Mouse (Mus musculus): ENCODE measurements around the gene Ece1. TPM values are rescaled to one million over a fixed set of nuclear protein-coding genes. Genes with fewer than 3 reads are reported as not detected.

Ece1 gene
- polyA plus RNA-seq, 2 experiments = 42.4 to 45.7 TPM

DNA sequence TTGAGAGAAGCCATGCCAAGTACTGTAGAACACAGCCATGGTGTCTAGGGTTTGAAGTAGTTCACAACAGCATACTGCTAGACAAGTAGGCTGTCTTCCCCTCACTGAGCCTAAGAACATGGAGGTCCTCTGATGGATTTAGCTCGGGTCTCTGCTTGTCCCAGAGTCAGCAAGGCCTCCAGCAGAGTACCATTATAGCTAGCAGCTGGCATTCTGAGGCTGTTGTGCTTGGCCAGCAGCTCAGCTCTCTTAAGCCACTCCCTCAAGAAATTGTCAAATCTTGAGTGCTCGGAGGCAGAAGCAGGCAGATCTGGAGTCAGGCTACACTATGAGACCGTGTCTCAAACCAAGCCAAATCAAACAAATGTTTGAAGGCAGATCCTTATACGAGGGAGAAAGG is 136.2 kb downstream of the Ece1 start:
- H3K27ac ChIP-seq (replicated peaks; ENCODE audit: low read depth, low read length) = no peak overlapping the region
- DNase-seq (ENCODE audit: low spot score) (no peak), ATAC-seq (ENCODE audit: low FRiP score, low read depth) (no peak)
- no peak for TF ChIP-seq POLR2A (IDR thresholded peaks at IDR 0.05; ENCODE audit: borderline replicate concordance, extremely low read depth, insufficient read depth, insufficient read length)
- H3K27me3 ChIP-seq (ENCODE audit: control insufficient read depth, insufficient read depth, low read length) = no peaks in the 10 kb centered on the region
- H3K4me2 ChIP-seq (replicated peaks; ENCODE audit: low read depth, low read length, severe bottlenecking) = no peak overlapping the region
- peaks cover 53% of the 10 kb centered on the region for H3K36me3 ChIP-seq (ENCODE audit: control insufficient read depth, insufficient read depth, low read length)
- WGBS = 85% methylated on average over 4 of the region's 4 CpGs
- H3K4me3 ChIP-seq (replicated peaks; ENCODE audit: low read length) = no peak overlapping the region
- H3K9me3 ChIP-seq (ENCODE audit: control insufficient read depth, low read length) = no peaks in the 10 kb centered on the region
- H3K4me1 ChIP-seq (ENCODE audit: control insufficient read depth, insufficient read depth, low read length) = peaks cover 25% of the 10 kb centered on the region
- no peak overlapping the region for H3K9ac ChIP-seq (ENCODE audit: low read depth, low read length, severe bottlenecking)

- H3K9ac ChIP-seq (ENCODE audit: low read depth, low read length, severe bottlenecking) = no peak overlapping the region
- no peak for TF ChIP-seq POLR2A (IDR thresholded peaks at IDR 0.05; ENCODE audit: borderline replicate concordance, extremely low read depth, insufficient read depth, insufficient read length)
- peak; percentile 41; the same call in 1 of the 2 replicates for ATAC-seq (ENCODE audit: low FRiP score, low read depth)
- H3K9me3 ChIP-seq (ENCODE audit: control insufficient read depth, low read length) = no peaks in the 10 kb centered on the region
- H3K4me2 ChIP-seq (replicated peaks; ENCODE audit: low read depth, low read length, severe bottlenecking) = no peak overlapping the region
- 29% methylated on average over 7 of the region's 7 CpGs for WGBS
- H3K27me3 ChIP-seq (ENCODE audit: control insufficient read depth, insufficient read depth, low read length) = no peaks in the 10 kb centered on the region
- 0 out of 2 replicates have a peak overlapping the region, but pooled peaks have one; percentile 38 for H3K27ac ChIP-seq (replicated peaks; ENCODE audit: low read depth, low read length)
- H3K4me1 ChIP-seq (ENCODE audit: control insufficient read depth, insufficient read depth, low read length) = peaks cover 17% of the 10 kb centered on the region
- DNase-seq (ENCODE audit: low spot score) = peak; percentile 57
- peaks cover 70% of the 10 kb centered on the region for H3K36me3 ChIP-seq (ENCODE audit: control insufficient read depth, insufficient read depth, low read length)
- H3K4me3 ChIP-seq (replicated peaks; ENCODE audit: low read length) = no peak overlapping the region
These were observed 138.6 kb downstream of the Ece1 start for GRCm38 (mm10) chr4:138000682-138001081.

DNA sequence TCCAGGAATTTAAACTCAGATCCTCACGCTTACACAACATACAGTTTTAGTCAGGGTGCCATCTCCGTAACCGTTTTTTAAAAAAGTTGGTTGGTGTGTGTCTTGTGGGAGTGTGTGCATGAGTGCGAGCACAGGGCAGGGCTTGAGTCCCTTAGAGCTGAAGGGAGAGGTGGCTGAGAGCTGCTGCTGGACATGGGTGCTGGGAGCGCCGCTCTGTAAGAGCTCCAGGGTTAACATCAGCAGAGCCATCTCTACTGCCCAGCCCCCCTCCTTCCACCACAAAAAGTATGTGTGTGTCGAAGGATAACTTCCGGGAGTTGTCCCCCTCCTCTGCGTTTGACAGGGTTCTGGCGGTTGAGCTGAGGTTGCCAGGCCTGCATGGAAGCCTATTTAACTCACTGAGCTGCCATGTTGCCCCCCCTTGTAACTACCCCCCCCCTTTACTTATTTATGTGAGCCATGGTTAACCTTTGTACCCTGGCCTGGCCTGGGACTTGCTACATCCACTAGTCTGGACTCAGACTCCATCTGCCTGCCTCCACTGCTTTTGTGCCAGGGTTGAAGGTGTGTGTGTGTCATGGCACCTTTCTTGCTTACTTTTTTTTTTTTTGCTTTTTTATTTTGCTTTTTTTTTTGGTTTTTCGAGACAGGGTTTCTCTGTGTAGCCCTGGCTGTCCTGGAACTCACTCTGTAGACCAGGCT is 142.0 kb downstream of the Ece1 start:
- H3K4me3 ChIP-seq (replicated peaks; ENCODE audit: low read length) = no peak overlapping the region
- no peak overlapping the region for H3K27ac ChIP-seq (replicated peaks; ENCODE audit: low read depth, low read length)
- no peaks in the 10 kb centered on the region for H3K27me3 ChIP-seq (ENCODE audit: control insufficient read depth, insufficient read depth, low read length)
- ATAC-seq (ENCODE audit: low FRiP score, low read depth) = no peak
- DNase-seq (ENCODE audit: low spot score) = no peak
- H3K4me1 ChIP-seq (ENCODE audit: control insufficient read depth, insufficient read depth, low read length) = peaks cover 6% of the 10 kb centered on the region; the same call in 1 of the 2 replicates
- TF ChIP-seq POLR2A (IDR thresholded peaks at IDR 0.05; ENCODE audit: borderline replicate concordance, extremely low read depth, insufficient read depth, insufficient read length) = no peak
- no peak overlapping the region for H3K9ac ChIP-seq (ENCODE audit: low read depth, low read length, severe bottlenecking)
- H3K4me2 ChIP-seq (replicated peaks; ENCODE audit: low read depth, low read length, severe bottlenecking) = no peak overlapping the region
- WGBS = 87% methylated on average over 11 of the region's 11 CpGs
- H3K9me3 ChIP-seq (ENCODE audit: control insufficient read depth, low read length) = no peaks in the 10 kb centered on the region
- peaks cover 70% of the 10 kb centered on the region for H3K36me3 ChIP-seq (ENCODE audit: control insufficient read depth, insufficient read depth, low read length)

DNA sequence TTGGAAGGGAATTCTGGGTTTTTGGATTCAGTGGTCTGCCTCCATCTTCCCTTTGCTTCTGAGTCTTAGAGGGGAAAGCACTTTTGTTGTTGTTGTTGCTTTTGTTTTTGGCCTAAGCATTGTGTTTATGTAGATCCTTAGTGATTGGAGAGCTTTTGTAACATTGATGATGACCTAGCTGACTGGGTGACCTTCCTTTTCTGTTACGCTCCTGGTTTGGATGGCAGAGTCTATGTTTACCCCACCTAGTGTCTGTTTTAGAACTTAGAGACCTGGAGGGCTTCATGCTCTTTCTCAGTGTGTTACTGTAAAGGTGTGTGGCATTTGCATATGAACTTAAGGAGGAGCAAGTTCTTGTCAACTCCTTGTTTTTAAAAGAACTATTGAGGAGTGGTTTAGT is 143.7 kb downstream of the Ece1 start:
- ATAC-seq (ENCODE audit: low FRiP score, low read depth) (no peak), DNase-seq (ENCODE audit: low spot score) (no peak)
- TF ChIP-seq POLR2A (IDR thresholded peaks at IDR 0.05; ENCODE audit: borderline replicate concordance, extremely low read depth, insufficient read depth, insufficient read length) = no peak
- H3K4me3 ChIP-seq (replicated peaks; ENCODE audit: low read length) = no peak overlapping the region
- 91% methylated on average over 1 of the region's 1 CpGs for WGBS
- H3K4me1 ChIP-seq (ENCODE audit: control insufficient read depth, insufficient read depth, low read length) = peaks cover 2% of the 10 kb centered on the region; the same call in 1 of the 2 replicates
- H3K9me3 ChIP-seq (ENCODE audit: control insufficient read depth, low read length) = no peaks in the 10 kb centered on the region
- H3K36me3 ChIP-seq (ENCODE audit: control insufficient read depth, insufficient read depth, low read length) = peaks cover 69% of the 10 kb centered on the region
- H3K27me3 ChIP-seq (ENCODE audit: control insufficient read depth, insufficient read depth, low read length) = no peaks in the 10 kb centered on the region
- H3K9ac ChIP-seq (ENCODE audit: low read depth, low read length, severe bottlenecking) = no peak overlapping the region
- H3K27ac ChIP-seq (replicated peaks; ENCODE audit: low read depth, low read length) = no peak overlapping the region
- no peak overlapping the region for H3K4me2 ChIP-seq (replicated peaks; ENCODE audit: low read depth, low read length, severe bottlenecking)

DNA sequence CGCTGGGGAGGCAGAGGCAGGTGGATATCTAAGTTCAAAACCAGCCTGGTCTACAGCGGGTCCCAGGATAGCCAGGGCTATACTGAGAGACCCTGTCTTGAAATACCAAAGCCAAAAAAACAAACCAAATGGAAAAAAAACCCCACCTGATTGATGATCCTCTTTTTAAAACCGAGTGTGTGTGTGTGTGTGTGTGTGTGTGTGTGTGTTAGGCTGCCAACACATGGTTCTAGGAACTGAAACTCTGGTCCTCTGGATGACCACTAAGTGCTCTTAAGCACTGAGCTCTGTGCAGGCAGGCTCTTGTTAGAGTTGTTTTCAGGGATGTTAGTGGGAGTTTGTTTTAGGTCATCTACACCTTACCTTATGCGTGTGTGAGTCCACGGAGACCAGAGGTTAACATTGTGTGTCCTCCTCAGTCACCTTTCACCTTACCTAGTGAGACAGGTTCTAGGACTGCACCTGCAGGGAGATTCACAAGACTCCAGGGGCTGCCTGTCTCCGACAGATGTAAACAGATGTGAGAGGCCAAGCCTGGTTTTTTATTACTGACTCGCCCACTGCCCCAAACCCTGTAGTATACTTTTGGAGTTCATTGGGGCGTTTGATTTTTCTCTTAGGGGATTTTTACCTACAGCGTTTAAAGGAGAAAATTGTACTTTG is 145.0 kb downstream of the Ece1 start:
- WGBS = 70% methylated on average over 9 of the region's 9 CpGs
- H3K9ac ChIP-seq (ENCODE audit: low read depth, low read length, severe bottlenecking) = no peak overlapping the region

More for the DNA sequence above, 145.0 kb downstream of the Ece1 start:
- Histone ChIP-seq H3K27ac (replicated peaks; ENCODE audit: low read depth, low read length) (no peak overlapping the region), H3K4me2 (replicated peaks; ENCODE audit: low read depth, low read length, severe bottlenecking) (no peak overlapping the region), H3K27me3 (ENCODE audit: control insufficient read depth, insufficient read depth, low read length) (no peaks in the 10 kb centered on the region), H3K4me1 (ENCODE audit: control insufficient read depth, insufficient read depth, low read length) (no peaks in the 10 kb centered on the region), H3K9me3 (ENCODE audit: control insufficient read depth, low read length) (no peaks in the 10 kb centered on the region), H3K4me3 (replicated peaks; ENCODE audit: low read length) (no peak overlapping the region), H3K36me3 (ENCODE audit: control insufficient read depth, insufficient read depth, low read length) (peaks cover 73% of the 10 kb centered on the region)
- no peak for ATAC-seq (ENCODE audit: low FRiP score, low read depth)
- no peak for DNase-seq (ENCODE audit: low spot score)
- TF ChIP-seq POLR2A (IDR thresholded peaks at IDR 0.05; ENCODE audit: borderline replicate concordance, extremely low read depth, insufficient read depth, insufficient read length) = no peak
